Mouse (Mus musculus): ENCODE measurements around the gene Mki67. TPM values are rescaled to one million over a fixed set of nuclear protein-coding genes. Genes with fewer than 3 reads are reported as not detected.
"Not testable (repeated sequence)": the region's sequence is repeated elsewhere in the genome, so short reads cannot be mapped to it uniquely, and the experiment has no call there.

Gene Mki67
- polyA plus RNA-seq, 1 experiment from 2014 or later: 43.7 TPM

- Histone ChIP-seq H3K27me3 (ENCODE audit: control insufficient read depth, insufficient read depth, low read depth, low read length) (no peaks in the 10 kb centered on the region), H3K36me3 (ENCODE audit: control insufficient read depth, insufficient read depth, low read length) (peaks cover 78% of the 10 kb centered on the region), H3K9ac (ENCODE audit: low read length) (no peak overlapping the region), H3K9me3 (ENCODE audit: control insufficient read depth, low read length) (no peaks in the 10 kb centered on the region), H3K27ac (ENCODE audit: low read length) (no peak overlapping the region), H3K4me1 (replicated peaks; ENCODE audit: control insufficient read depth, insufficient read depth, low read length) (no peaks in the 10 kb centered on the region), H3K4me3 (ENCODE audit: low read length) (no peak overlapping the region), H3K4me2 (ENCODE audit: low read depth, low read length) (no peak overlapping the region)
- WGBS: 96% methylated on average over 5 of the region's 5 CpGs
- ATAC-seq (ENCODE audit: low read depth): no peak
These were observed 24.2 kb downstream of the Mki67 start for GRCm38 (mm10) chr7:135691941-135692340.

GRCm38 (mm10) chr7:135689396-135689795, 26.8 kb downstream of the Mki67 start:
- Histone ChIP-seq H3K36me3 (ENCODE audit: control insufficient read depth, insufficient read depth, low read length) (peaks cover 69% of the 10 kb centered on the region), H3K9me3 (ENCODE audit: control insufficient read depth, low read length) (no peaks in the 10 kb centered on the region), H3K27ac (ENCODE audit: low read length) (no peak overlapping the region), H3K4me2 (ENCODE audit: low read depth, low read length) (no peak overlapping the region), H3K4me1 (replicated peaks; ENCODE audit: control insufficient read depth, insufficient read depth, low read length) (no peaks in the 10 kb centered on the region), H3K9ac (ENCODE audit: low read length) (no peak overlapping the region), H3K4me3 (ENCODE audit: low read length) (no peak overlapping the region), H3K27me3 (ENCODE audit: control insufficient read depth, insufficient read depth, low read depth, low read length) (no peaks in the 10 kb centered on the region)
- no peak for ATAC-seq (ENCODE audit: low read depth)
- WGBS: 92% methylated on average over 7 of the region's 7 CpGs

GRCm38 (mm10) chr7:135684938-135685337, 31.2 kb downstream of the Mki67 start:
- H3K27ac ChIP-seq (ENCODE audit: low read length): no peak overlapping the region
- H3K4me2 ChIP-seq (ENCODE audit: low read depth, low read length): no peak overlapping the region
- H3K4me3 ChIP-seq (ENCODE audit: low read length): no peak overlapping the region
- no peaks in the 10 kb centered on the region for H3K9me3 ChIP-seq (ENCODE audit: control insufficient read depth, low read length)
- H3K9ac ChIP-seq (ENCODE audit: low read length): no peak overlapping the region
- H3K4me1 ChIP-seq (replicated peaks; ENCODE audit: control insufficient read depth, insufficient read depth, low read length): no peaks in the 10 kb centered on the region
- no peak for ATAC-seq (ENCODE audit: low read depth)
- no peaks in the 10 kb centered on the region for H3K27me3 ChIP-seq (ENCODE audit: control insufficient read depth, insufficient read depth, low read depth, low read length)
- peaks cover 31% of the 10 kb centered on the region for H3K36me3 ChIP-seq (ENCODE audit: control insufficient read depth, insufficient read depth, low read length)
- 71% methylated on average over 7 of the region's 7 CpGs for WGBS

GRCm38 (mm10) chr7:135684098-135684497, 32.1 kb downstream of the Mki67 start:
- not testable (repeated sequence) for H3K9me3 ChIP-seq (ENCODE audit: control insufficient read depth, low read length); H3K4me2 ChIP-seq (ENCODE audit: low read depth, low read length); H3K4me1 ChIP-seq (replicated peaks; ENCODE audit: control insufficient read depth, insufficient read depth, low read length); ATAC-seq (ENCODE audit: low read depth); H3K27ac ChIP-seq (ENCODE audit: low read length); H3K27me3 ChIP-seq (ENCODE audit: control insufficient read depth, insufficient read depth, low read depth, low read length); H3K4me3 ChIP-seq (ENCODE audit: low read length); H3K9ac ChIP-seq (ENCODE audit: low read length)
- peaks cover 25% of the 10 kb centered on the region for H3K36me3 ChIP-seq (ENCODE audit: control insufficient read depth, insufficient read depth, low read length)
- 54% methylated on average over 4 of the region's 4 CpGs for WGBS

GRCm38 (mm10) chr7:135680334-135680733, 35.8 kb downstream of the Mki67 start:
- no peaks in the 10 kb centered on the region for H3K27me3 ChIP-seq (ENCODE audit: control insufficient read depth, insufficient read depth, low read depth, low read length)
- no peak overlapping the region for H3K4me2 ChIP-seq (ENCODE audit: low read depth, low read length)
- H3K36me3 ChIP-seq (ENCODE audit: control insufficient read depth, insufficient read depth, low read length): peaks cover 1% of the 10 kb centered on the region; the same call in 1 of the 2 replicates
- H3K9ac ChIP-seq (ENCODE audit: low read length): no peak overlapping the region
- no peaks in the 10 kb centered on the region for H3K4me1 ChIP-seq (replicated peaks; ENCODE audit: control insufficient read depth, insufficient read depth, low read length)
- 70% methylated on average over 5 of the region's 5 CpGs for WGBS
- no peaks in the 10 kb centered on the region for H3K9me3 ChIP-seq (ENCODE audit: control insufficient read depth, low read length)
- no peak overlapping the region for H3K27ac ChIP-seq (ENCODE audit: low read length)
- ATAC-seq (ENCODE audit: low read depth): peak; percentile 58; the same call in 1 of the 2 replicates
- no peak overlapping the region for H3K4me3 ChIP-seq (ENCODE audit: low read length)

- WGBS: 56% methylated on average over 8 of the region's 8 CpGs
- H3K9me3 ChIP-seq (ENCODE audit: control insufficient read depth, low read length): no peaks in the 10 kb centered on the region
- H3K4me2 ChIP-seq (ENCODE audit: low read depth, low read length): no peak overlapping the region
- H3K36me3 ChIP-seq (ENCODE audit: control insufficient read depth, insufficient read depth, low read length): no peaks in the 10 kb centered on the region
- H3K4me3 ChIP-seq (ENCODE audit: low read length): no peak overlapping the region
- H3K9ac ChIP-seq (ENCODE audit: low read length): no peak overlapping the region
- no peaks in the 10 kb centered on the region for H3K27me3 ChIP-seq (ENCODE audit: control insufficient read depth, insufficient read depth, low read depth, low read length)
- no peak overlapping the region for H3K27ac ChIP-seq (ENCODE audit: low read length)
- ATAC-seq (ENCODE audit: low read depth): no peak
- no peaks in the 10 kb centered on the region for H3K4me1 ChIP-seq (replicated peaks; ENCODE audit: control insufficient read depth, insufficient read depth, low read length)
These were observed 39.4 kb downstream of the Mki67 start for GRCm38 (mm10) chr7:135676722-135677121.

GRCm38 (mm10) chr7:135673576-135673975, 42.6 kb downstream of the Mki67 start:
- Histone ChIP-seq H3K36me3 (ENCODE audit: control insufficient read depth, insufficient read depth, low read length) (no peaks in the 10 kb centered on the region), H3K9ac (ENCODE audit: low read length) (no peak overlapping the region), H3K27ac (ENCODE audit: low read length) (no peak overlapping the region), H3K4me3 (ENCODE audit: low read length) (no peak overlapping the region), H3K4me1 (replicated peaks; ENCODE audit: control insufficient read depth, insufficient read depth, low read length) (no peaks in the 10 kb centered on the region), H3K27me3 (ENCODE audit: control insufficient read depth, insufficient read depth, low read depth, low read length) (no peaks in the 10 kb centered on the region), H3K4me2 (ENCODE audit: low read depth, low read length) (no peak overlapping the region), H3K9me3 (ENCODE audit: control insufficient read depth, low read length) (no peaks in the 10 kb centered on the region)
- 50% methylated on average over 3 of the region's 3 CpGs for WGBS
- ATAC-seq (ENCODE audit: low read depth): no peak

GRCm38 (mm10) chr7:135668852-135669739, 47.1 kb downstream of the Mki67 start:
- Histone ChIP-seq H3K9ac (ENCODE audit: low read length) (no peak overlapping the region), H3K4me1 (replicated peaks; ENCODE audit: control insufficient read depth, insufficient read depth, low read length) (no peaks in the 10 kb centered on the region), H3K4me2 (ENCODE audit: low read depth, low read length) (no peak overlapping the region), H3K36me3 (ENCODE audit: control insufficient read depth, insufficient read depth, low read length) (no peaks in the 10 kb centered on the region), H3K27me3 (ENCODE audit: control insufficient read depth, insufficient read depth, low read depth, low read length) (no peaks in the 10 kb centered on the region), H3K9me3 (ENCODE audit: control insufficient read depth, low read length) (no peaks in the 10 kb centered on the region), H3K4me3 (ENCODE audit: low read length) (no peak overlapping the region), H3K27ac (ENCODE audit: low read length) (no peak overlapping the region)
- ATAC-seq (ENCODE audit: low read depth): peak; percentile 15; the same call in 1 of the 2 replicates
- 40% methylated on average over 16 of the region's 16 CpGs for WGBS

GRCm38 (mm10) chr7:135666314-135666713, 49.8 kb downstream of the Mki67 start:
- 84% methylated on average over 2 of the region's 2 CpGs for WGBS
- H3K27me3 ChIP-seq (ENCODE audit: control insufficient read depth, insufficient read depth, low read depth, low read length): no peaks in the 10 kb centered on the region
- H3K4me1 ChIP-seq (replicated peaks; ENCODE audit: control insufficient read depth, insufficient read depth, low read length): no peaks in the 10 kb centered on the region
- H3K4me3 ChIP-seq (ENCODE audit: low read length): no peak overlapping the region
- H3K27ac ChIP-seq (ENCODE audit: low read length): no peak overlapping the region
- H3K4me2 ChIP-seq (ENCODE audit: low read depth, low read length): no peak overlapping the region
- no peak for ATAC-seq (ENCODE audit: low read depth)
- H3K36me3 ChIP-seq (ENCODE audit: control insufficient read depth, insufficient read depth, low read length): no peaks in the 10 kb centered on the region
- H3K9ac ChIP-seq (ENCODE audit: low read length): no peak overlapping the region
- no peaks in the 10 kb centered on the region for H3K9me3 ChIP-seq (ENCODE audit: control insufficient read depth, low read length)
